Mouse (Mus musculus): ENCODE data around the gene 4930470P17Rik. TPM values are rescaled to one million over a fixed set of nuclear protein-coding genes. Genes with fewer than 3 reads are reported as not detected.
"Not testable (repeated sequence)": the region's sequence is repeated elsewhere in the genome, so short reads cannot be mapped to it uniquely, and the experiment has no call there.

Gene 4930470P17Rik
- total and polyA plus RNA-seq, 3 experiments: not detected

DNA sequence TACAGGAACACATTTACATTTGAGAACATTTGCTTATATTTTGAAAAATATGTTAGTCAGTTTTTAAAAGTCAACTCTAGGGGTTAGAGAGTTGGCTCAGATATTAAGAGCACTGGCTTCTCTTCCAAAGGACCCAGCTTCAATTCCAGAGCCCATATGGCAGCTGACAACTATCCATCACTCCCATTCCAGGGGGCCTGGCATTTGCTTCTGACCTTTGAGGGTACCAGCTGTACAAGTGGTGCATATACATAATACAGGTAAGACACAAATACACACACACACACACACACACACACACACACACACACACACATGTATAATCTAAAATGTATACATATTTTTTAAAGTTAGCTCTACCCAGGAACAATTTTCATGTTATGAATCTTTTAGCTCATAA lies 30.6 kb upstream of the 4930470P17Rik start:
- no peak for DNase-seq (ENCODE audit: low read depth, low spot score)
- Histone ChIP-seq H3K9ac (ENCODE audit: control insufficient read depth, low read depth, low read length, poor library complexity, severe bottlenecking) (no peak overlapping the region), H3K9me3 (replicated peaks; ENCODE audit: insufficient read depth, low read length) (no peaks in the 10 kb centered on the region), H3K4me3 (ENCODE audit: control insufficient read depth in 1 of 2, insufficient read depth in 1 of 2, low read depth in 2 of 2, low read length in 2 of 2) (no peak overlapping the region), H3K27me3 (ENCODE audit: control insufficient read depth in 1 of 2, insufficient read depth in 2 of 2, low read length in 2 of 2) (no peaks in the 10 kb centered on the region), H3K27ac (ENCODE audit: control insufficient read depth, low read depth, low read length) (no peak overlapping the region), H3K79me2 (ENCODE audit: control insufficient read depth, insufficient read depth, low read length, poor library complexity) (no peaks in the 10 kb centered on the region), H3K4me1 (ENCODE audit: control insufficient read depth in 1 of 2, insufficient read depth in 2 of 2, low read length in 2 of 2) (no peaks in the 10 kb centered on the region), H3K36me3 (ENCODE audit: control insufficient read depth in 1 of 2, insufficient read depth in 2 of 2, low read length in 2 of 2) (no peaks in the 10 kb centered on the region)
- TF ChIP-seq MXI1 (IDR thresholded peaks at IDR 0.05; ENCODE audit: low read depth, low read length) (no peak), MEF2A (IDR thresholded peaks at IDR 0.05; ENCODE audit: extremely low read depth, insufficient replicate concordance, low read depth, low read length, poor library complexity, severe bottlenecking) (no peak), TCF12 (IDR thresholded peaks at IDR 0.05; ENCODE audit: low read depth, low read length) (no peak), GABPA (IDR thresholded peaks at IDR 0.05; ENCODE audit: low read depth, low read length) (no peak), RCOR1 (IDR thresholded peaks at IDR 0.05; ENCODE audit: low read depth, low read length) (no peak), ZNF384 (IDR thresholded peaks at IDR 0.05; ENCODE audit: low read depth, low read length) (no peak), POLR2AphosphoS2 (IDR thresholded peaks at IDR 0.05; ENCODE audit: low read length) (no peak)

DNA sequence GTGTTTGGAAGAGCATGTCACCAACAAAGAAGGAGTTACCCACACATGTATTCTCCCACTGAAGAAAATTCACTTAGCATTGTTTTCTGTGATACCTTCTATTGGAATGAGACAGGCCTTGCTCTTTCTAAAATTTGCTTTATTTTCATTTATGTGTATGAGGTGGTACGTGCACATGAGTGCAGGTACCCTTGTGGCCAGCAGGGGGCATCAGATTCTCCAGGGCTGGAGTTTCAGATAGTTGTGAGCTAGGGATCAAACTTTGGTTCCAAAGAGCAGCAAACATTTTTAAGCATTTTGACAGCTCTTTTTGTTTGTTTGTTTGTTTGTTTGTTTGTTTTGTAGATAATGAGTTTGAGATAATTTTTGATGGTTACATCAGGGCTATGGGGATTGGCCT lies 29.6 kb upstream of the 4930470P17Rik start:
- H3K9me3 ChIP-seq (replicated peaks; ENCODE audit: insufficient read depth, low read length): no peaks in the 10 kb centered on the region
- TF ChIP-seq USF2 (IDR thresholded peaks at IDR 0.05; ENCODE audit: borderline replicate concordance in 1 of 2, insufficient read depth in 1 of 2, low read depth in 1 of 2, low read length in 2 of 2) (no peak), JUND (IDR thresholded peaks at IDR 0.05; ENCODE audit: low read depth, low read length) (no peak), ELF1 (IDR thresholded peaks at IDR 0.05; ENCODE audit: low read depth, low read length) (no peak), CTCF (IDR thresholded peaks at IDR 0.05 in 2 of 3, conservative IDR thresholded peaks at IDR 0.05 in 1 of 3; ENCODE audit: control insufficient read depth in 1 of 3, insufficient read depth in 1 of 3, low read depth in 2 of 3, low read length in 3 of 3, poor library complexity in 1 of 3, severe bottlenecking in 1 of 3) (peak; percentile 11 to 21 (median 17); a peak in 2 of 6 replicates), NELFE (IDR thresholded peaks at IDR 0.05; ENCODE audit: low read depth, low read length) (no peak)

GRCm38 (mm10) chr2:170630553-170630952 lies 28.7 kb upstream of the 4930470P17Rik start:
- Histone ChIP-seq H3K36me3 (ENCODE audit: control insufficient read depth in 1 of 2, insufficient read depth in 2 of 2, low read length in 2 of 2) (no peaks in the 10 kb centered on the region), H3K9ac (ENCODE audit: control insufficient read depth, low read depth, low read length, poor library complexity, severe bottlenecking) (no peak overlapping the region), H3K4me1 (ENCODE audit: control insufficient read depth in 1 of 2, insufficient read depth in 2 of 2, low read length in 2 of 2) (no peaks in the 10 kb centered on the region), H3K27ac (ENCODE audit: control insufficient read depth, low read depth, low read length) (no peak overlapping the region), H3K27me3 (ENCODE audit: control insufficient read depth in 1 of 2, insufficient read depth in 2 of 2, low read length in 2 of 2) (no peaks in the 10 kb centered on the region), H3K4me3 (ENCODE audit: control insufficient read depth in 1 of 2, insufficient read depth in 1 of 2, low read depth in 2 of 2, low read length in 2 of 2) (no peak overlapping the region), H3K9me3 (replicated peaks; ENCODE audit: insufficient read depth, low read length) (no peaks in the 10 kb centered on the region), H3K79me2 (ENCODE audit: control insufficient read depth, insufficient read depth, low read length, poor library complexity) (no peaks in the 10 kb centered on the region)
- DNase-seq (ENCODE audit: low read depth, low spot score): no peak
- TF ChIP-seq MAZ (IDR thresholded peaks at IDR 0.05; ENCODE audit: low read depth, low read length) (no peak), TBP (IDR thresholded peaks at IDR 0.05; ENCODE audit: low read depth, low read length) (no peak), USF1 (IDR thresholded peaks at IDR 0.05; ENCODE audit: low read depth, low read length) (no peak), MYB (IDR thresholded peaks at IDR 0.05; ENCODE audit: low read depth, low read length) (no peak), BHLHE40 (IDR thresholded peaks at IDR 0.05; ENCODE audit: borderline replicate concordance, low read depth, low read length) (no peak), EP300 (IDR thresholded peaks at IDR 0.05; ENCODE audit: low read depth in 1 of 2, low read length in 2 of 2) (no peak), CHD2 (IDR thresholded peaks at IDR 0.05; ENCODE audit: low read length) (no peak), GABPA (IDR thresholded peaks at IDR 0.05; ENCODE audit: low read depth, low read length) (no peak), ZNF384 (IDR thresholded peaks at IDR 0.05; ENCODE audit: low read depth, low read length) (no peak), USF2 (IDR thresholded peaks at IDR 0.05; ENCODE audit: borderline replicate concordance in 1 of 2, insufficient read depth in 1 of 2, low read depth in 1 of 2, low read length in 2 of 2) (no peak), NELFE (IDR thresholded peaks at IDR 0.05; ENCODE audit: low read depth, low read length) (no peak), UBTF (IDR thresholded peaks at IDR 0.05; ENCODE audit: borderline replicate concordance, insufficient read depth, low read depth, low read length) (no peak), ELF1 (IDR thresholded peaks at IDR 0.05; ENCODE audit: low read depth, low read length) (no peak), SMC3 (IDR thresholded peaks at IDR 0.05; ENCODE audit: low read depth, low read length) (no peak)

More for the DNA sequence above, 29.6 kb upstream of the 4930470P17Rik start:
- no peaks in the 10 kb centered on the region for H3K36me3 ChIP-seq (ENCODE audit: control insufficient read depth in 1 of 2, insufficient read depth in 2 of 2, low read length in 2 of 2)
- no peak overlapping the region for H3K27ac ChIP-seq (ENCODE audit: control insufficient read depth, low read depth, low read length)
- no peaks in the 10 kb centered on the region for H3K27me3 ChIP-seq (ENCODE audit: control insufficient read depth in 1 of 2, insufficient read depth in 2 of 2, low read length in 2 of 2)
- no peaks in the 10 kb centered on the region for H3K79me2 ChIP-seq (ENCODE audit: control insufficient read depth, insufficient read depth, low read length, poor library complexity)
- no peaks in the 10 kb centered on the region for H3K4me1 ChIP-seq (ENCODE audit: control insufficient read depth in 1 of 2, insufficient read depth in 2 of 2, low read length in 2 of 2)
- H3K4me3 ChIP-seq (ENCODE audit: control insufficient read depth in 1 of 2, insufficient read depth in 1 of 2, low read depth in 2 of 2, low read length in 2 of 2): no peak overlapping the region
- no peak for DNase-seq (ENCODE audit: low read depth, low spot score)
- no peak overlapping the region for H3K9ac ChIP-seq (ENCODE audit: control insufficient read depth, low read depth, low read length, poor library complexity, severe bottlenecking)

DNA sequence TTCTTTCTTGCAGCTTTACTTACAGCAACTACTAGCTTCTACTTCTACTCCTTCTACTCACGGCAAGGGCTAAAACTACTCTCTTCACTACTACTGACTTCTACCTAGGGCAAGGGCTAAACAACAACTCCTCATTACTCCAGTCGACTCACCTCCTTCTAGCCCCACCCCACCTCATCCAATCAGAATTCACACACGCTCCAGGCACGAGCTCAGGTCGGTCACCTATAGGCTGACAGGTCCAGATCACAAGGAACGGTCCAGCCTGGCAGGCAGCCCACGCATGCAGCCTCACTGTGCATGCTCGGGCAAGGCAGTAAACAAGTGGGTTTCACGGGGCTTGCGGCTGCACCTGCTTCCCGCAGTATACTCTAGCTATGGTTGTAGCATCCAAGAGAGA lies 26.2 kb upstream of the 4930470P17Rik start:
- not testable (repeated sequence) for H3K4me1 ChIP-seq (ENCODE audit: control insufficient read depth in 1 of 2, insufficient read depth in 2 of 2, low read length in 2 of 2); H3K36me3 ChIP-seq (ENCODE audit: control insufficient read depth in 1 of 2, insufficient read depth in 2 of 2, low read length in 2 of 2); H3K27ac ChIP-seq (ENCODE audit: control insufficient read depth, low read depth, low read length); H3K27me3 ChIP-seq (ENCODE audit: control insufficient read depth in 1 of 2, insufficient read depth in 2 of 2, low read length in 2 of 2); H3K9ac ChIP-seq (ENCODE audit: control insufficient read depth, low read depth, low read length, poor library complexity, severe bottlenecking); H3K9me3 ChIP-seq (replicated peaks; ENCODE audit: insufficient read depth, low read length); H3K4me3 ChIP-seq (ENCODE audit: control insufficient read depth in 1 of 2, insufficient read depth in 1 of 2, low read depth in 2 of 2, low read length in 2 of 2); DNase-seq (ENCODE audit: low read depth, low spot score); H3K79me2 ChIP-seq (ENCODE audit: control insufficient read depth, insufficient read depth, low read length, poor library complexity)
